Mouse (Mus musculus) left cerebral cortex, postnatal 25 days (tissue): ENCODE results near the gene Slc8a2. TPM values are rescaled to one million over a fixed set of nuclear protein-coding genes. Genes with fewer than 3 reads are reported as not detected.

Experiments used
- DNase-seq, 2 experiments: peaks; one replicate each; pipeline ENCODE4 v3.0.0; 2022; ENCODE audit warnings: low spot score in 2 of 2, mixed read lengths in 1 of 2
- intact Hi-C: fragments of 180-260 bp; cut with DNase I; formaldehyde crosslinking; loops from one replicate; pipeline ENCODE4 v1.15.1; 2025
- total RNA-seq, 2 experiments: library from RNA; stranded (reverse); gene quantifications; 2 replicates each; pipeline ENCODE4 v1.2.3; 2021

The Slc8a2 gene
- total RNA-seq, 2 experiments from 2014 or later: 263 to 264 TPM

DNA sequence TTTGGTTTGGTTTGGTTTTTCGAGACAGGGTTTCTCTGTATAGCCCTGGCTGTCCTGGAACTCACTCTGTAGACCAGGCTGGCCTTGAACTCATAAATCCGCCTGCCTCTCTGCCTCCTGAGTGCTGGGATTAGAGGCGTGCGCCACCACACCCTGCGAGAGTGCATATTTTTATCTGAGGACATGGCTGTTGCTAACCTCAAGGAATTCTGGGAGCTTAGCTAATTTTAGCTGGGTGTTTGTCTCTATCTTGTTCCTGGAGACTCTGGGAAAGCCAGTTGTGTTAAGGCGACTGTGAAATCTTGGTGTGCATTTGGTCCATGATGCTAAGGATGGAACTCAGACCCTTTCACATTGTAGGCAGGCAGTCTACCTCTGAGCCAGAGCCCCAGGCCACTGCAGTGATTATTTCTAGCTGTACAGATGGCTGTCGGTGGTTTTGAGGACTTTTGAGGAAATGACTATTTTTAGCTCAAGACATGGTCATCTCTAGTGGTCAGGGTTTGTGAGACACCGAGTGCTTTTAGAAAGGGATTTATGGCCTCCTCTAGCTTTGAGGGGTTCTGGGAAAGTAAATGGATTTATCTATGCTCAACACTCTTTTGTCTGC is 26.6 kb downstream of the Slc8a2 start:
- intact Hi-C loops: loop anchor here (5.0 to 10.0 kb wide), 2 partner anchors 99 to 171 kb away; no protein-coding TSS in a partner anchor

DNA sequence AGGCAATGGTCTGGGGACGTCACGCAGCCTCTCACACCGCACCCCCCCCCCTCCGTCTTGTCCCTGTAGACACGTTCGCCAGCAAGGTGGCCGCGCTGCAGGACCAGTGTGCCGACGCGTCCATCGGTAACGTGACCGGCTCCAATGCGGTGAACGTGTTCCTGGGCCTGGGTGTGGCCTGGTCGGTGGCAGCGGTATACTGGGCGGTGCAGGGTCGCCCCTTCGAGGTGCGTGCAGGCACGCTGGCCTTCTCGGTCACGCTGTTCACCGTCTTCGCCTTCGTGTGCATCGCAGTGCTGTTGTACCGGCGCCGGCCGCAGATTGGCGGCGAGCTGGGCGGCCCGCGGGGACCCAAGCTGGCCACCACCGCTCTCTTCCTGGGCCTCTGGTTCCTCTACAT is 29.1 kb downstream of the Slc8a2 start:
- no peak for DNase-seq
- intact Hi-C loops: loop anchor here (5.0 to 10.0 kb wide), 2 partner anchors 101 to 174 kb away; no protein-coding TSS in a partner anchor

More for the DNA sequence above, 26.6 kb downstream of the Slc8a2 start:
- DNase-seq: peak in 1 of 2 experiments; percentile 82

DNA sequence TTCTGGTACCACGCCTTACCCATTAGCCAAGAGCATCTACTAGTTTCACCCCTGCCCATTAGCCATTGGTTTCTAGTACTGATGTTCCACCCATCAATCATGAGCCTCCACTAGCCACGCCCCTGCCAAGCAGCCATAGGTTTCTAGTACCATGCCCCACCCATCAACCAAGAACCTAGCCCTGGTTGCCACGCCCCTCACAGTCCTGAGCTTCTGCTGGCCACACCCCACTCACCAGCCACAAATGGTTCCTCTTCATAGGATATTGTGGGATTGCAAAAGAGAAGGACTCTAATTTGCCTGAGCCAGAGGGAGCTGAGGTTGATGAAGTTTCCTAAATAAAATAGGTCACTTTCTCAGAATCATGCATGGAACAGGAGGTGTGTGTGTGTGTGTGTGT is 31.1 kb downstream of the Slc8a2 start:
- DNase-seq: peak in 1 of 2 experiments; percentile 74

DNA sequence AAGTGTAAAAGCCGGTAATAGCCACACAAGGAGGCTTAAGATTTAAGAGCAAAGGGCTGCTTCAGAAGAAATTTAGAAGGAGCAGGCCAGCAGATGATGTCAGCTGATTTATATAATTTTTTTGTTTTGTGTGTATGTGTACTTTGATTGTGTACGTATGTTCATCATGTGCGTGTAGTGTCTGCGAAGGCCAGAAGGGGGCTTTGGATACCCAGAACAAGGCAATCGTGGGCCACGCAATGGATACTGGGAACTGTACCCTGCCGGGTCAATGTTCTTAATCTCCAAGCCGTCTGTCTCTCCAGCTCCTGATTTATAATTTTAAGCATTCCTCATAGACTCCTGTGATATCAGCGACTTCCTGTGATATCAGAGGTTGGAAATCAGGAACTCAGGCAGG is 31.7 kb downstream of the Slc8a2 start:
- no peak for DNase-seq
- intact Hi-C loops: no loop called here

More for the DNA sequence above, 31.1 kb downstream of the Slc8a2 start:
- intact Hi-C loops: no loop called here

DNA sequence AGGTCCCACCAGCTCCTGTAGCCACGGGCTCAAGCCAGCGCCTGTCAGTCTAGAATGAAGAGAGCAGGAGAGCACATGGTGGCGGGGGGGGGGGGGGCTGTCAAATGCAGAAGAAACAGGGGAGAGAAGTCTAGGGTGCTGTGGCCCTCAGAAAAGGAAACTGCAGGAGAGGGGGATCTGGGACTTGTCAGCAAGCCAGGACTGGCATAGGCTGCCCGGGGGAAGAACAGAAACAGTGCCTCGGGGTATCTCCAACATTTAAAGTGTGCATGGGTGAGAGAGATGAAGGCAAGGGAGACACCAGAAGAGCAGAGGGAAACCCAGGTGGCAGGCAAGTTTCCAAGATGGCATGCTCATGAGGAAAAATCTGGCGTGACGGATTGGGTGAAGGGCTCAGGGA is 32.4 kb downstream of the Slc8a2 start:
- intact Hi-C loops: no loop called here
- DNase-seq: no peak

DNA sequence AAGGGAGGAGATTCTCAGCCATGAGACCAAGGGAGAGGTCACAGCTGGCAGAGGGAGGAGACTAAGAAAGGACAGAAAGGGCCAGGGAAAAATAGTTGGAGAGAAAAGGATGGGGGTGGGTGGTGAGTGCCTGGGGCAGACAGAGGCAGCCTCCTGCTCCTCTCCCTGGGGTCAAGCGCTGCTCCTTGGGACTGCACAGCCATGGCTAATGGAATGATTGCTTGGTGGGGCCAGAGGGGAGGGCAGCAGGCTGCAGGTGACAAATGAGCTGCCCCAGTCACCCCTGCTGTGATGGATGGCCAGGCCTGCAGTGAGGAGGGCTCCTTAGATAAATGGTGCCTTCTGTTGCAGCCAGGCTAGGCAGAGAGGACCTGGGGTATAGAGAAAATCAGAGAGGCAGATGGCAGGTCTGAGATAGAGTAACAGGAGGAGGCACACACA is 42.5 kb downstream of the Slc8a2 start:
- intact Hi-C loops: no loop called here
- DNase-seq: no peak

DNA sequence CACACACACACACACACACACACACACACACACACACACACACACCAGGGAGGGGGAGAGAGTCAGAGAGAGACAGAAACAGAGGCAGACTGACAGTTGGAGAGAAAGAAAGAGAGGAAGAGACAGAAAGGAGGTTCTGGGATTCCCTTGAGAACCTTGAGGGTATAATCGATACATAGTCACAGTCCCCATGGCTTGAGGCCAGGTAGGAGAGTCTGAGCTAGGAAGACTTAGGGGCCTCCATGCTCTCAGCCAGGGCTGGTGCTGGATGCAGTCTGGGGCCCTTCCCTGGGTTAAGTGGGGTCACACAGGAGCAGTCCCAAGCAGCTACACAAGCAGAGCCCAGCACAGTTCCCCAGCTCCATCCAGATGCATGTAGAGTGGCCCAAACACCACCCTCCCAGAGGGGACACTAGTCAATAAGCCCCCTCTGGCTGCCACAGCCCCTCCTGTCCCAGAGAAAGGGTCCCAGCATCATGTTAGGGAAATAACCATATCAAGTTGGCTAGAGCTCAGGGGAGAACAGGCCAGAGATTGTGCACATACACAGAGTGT is 43.0 kb downstream of the Slc8a2 start:
- intact Hi-C loops: no loop called here
- DNase-seq: no peak

DNA sequence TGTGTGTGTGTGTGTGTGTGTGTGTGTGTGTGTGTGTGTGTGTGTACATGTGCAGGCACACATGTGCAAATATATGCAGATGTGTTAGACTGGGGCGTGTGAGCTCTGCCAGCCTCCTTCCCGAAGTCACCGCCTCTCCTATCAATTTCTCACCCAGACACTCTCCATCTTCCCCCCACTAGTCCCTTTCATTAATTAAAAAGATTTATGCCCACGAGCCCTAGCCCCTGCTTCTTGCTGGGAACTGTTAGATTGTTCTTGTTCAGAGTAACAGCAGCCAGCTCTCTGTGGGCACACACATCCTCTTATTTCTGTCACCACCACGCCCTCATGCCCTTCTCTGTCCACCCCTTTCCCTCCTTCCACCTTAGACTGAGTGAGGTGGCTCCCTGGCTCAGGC is 43.5 kb downstream of the Slc8a2 start:
- DNase-seq: no peak
- intact Hi-C loops: no loop called here

DNA sequence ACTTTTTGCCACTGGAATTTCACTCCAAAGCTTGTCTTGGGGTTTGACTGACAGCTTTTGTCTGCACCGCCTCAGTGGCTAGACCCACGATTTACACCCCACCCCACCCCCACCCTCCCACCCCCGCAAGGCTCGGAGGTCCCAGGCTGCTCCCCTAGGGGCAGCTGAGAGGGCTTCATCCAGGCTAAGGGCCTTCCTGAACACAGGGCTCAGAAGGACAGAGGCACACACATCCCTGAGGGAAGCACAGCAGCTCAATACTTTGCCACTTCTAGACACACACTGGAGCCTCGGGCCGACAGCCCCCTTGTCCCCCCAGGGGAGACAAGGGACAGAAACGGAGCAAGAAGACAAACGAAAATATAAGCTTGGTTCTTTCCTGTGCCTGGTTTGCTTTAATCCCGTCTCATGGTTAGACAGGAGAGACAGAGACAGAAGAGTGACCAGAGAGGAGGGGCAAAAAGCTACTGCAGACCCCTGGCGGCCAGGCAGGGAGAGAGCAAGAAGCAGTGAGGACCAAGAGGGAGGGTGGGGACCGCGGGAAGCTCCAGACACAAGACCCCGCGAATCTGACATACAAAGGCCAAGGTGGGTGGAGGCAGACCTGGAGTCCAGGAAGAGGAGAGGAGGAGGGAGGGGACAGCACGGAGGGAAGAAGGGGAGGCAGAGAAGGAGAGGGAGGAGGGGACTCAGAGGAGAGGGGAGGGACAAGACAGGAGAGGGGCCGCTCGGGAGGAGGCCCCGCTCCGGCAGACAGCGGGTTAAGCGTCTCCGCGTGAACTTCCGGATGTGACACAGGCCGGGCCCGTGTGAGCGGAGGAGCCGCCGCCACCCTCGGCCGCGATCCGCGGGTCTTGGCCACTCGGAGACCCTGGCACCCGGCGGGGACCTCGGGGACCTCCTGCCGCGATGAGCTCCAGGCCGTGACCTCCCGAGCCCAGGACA is 45.2 kb downstream of the Slc8a2 start, which contains the start of gene Meis3:
Gene Meis3 (plus strand): TSS at position 494 of the 945 bp plus-strand sequence.
- intact Hi-C loops: no loop called here
- peak; percentile 63 to 71 for DNase-seq

DNA sequence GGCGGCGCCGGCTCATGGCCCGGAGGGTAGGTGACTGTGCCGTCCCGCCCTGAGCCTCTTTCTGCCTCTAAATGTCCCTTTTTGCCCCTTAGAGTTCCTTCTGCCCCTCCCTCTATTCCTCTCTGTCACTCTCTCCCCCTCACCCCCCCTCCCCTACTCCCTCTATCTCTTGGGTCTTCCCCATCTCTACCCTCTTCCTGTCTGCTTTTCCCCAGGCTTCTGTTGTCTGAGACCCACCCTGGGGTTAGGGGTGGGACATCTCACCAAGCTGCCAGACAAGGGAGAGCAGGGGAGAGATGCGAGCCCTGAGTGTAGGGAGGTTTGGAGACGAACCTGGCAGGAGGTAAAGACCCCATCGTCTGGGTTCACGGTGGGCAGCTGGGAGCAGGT is 45.9 kb downstream of the Slc8a2 start:
- intact Hi-C loops: no loop called here
- DNase-seq: no peak

DNA sequence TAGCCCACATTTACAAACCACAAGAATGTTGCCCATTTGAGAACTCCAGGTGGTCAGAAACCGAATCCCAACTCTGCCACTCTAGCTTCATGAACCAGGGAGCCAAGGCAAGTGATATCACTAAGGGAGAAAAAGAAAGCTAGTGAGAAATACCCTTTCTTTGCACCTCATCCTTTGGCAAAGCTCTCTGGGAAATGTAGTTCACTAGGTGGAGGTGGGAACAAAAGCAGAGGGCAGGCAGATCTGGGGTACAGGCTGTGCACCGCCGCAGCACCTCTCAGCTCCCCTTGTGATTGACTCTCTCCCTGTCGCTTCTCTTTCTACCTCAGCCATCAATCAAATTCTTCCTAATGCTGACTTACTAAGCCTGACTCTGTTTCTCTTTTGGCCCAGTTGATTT is 48.5 kb downstream of the Slc8a2 start:
- intact Hi-C loops: no loop called here

DNA sequence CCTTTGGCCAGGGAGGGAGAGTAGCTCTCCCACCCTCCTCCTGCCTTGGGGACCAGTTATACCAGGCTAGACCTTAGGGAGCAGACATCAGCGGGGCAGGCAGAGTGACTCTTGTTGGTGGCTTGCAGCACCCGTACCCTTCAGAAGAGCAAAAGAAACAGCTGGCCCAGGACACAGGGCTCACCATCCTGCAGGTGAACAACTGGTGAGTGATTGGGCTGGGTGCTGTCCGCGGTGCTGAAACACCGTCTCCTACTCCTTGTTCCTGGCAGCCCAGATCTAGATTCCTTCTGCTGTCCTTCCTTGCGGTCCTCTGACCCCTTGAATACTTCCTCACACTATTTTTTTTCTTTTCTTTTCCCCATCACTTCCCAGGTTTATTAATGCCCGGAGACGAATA is 54.0 kb downstream of the Slc8a2 start:
- intact Hi-C loops: no loop called here
- no peak for DNase-seq

More for the DNA sequence above, 48.5 kb downstream of the Slc8a2 start:
- DNase-seq: no peak

DNA sequence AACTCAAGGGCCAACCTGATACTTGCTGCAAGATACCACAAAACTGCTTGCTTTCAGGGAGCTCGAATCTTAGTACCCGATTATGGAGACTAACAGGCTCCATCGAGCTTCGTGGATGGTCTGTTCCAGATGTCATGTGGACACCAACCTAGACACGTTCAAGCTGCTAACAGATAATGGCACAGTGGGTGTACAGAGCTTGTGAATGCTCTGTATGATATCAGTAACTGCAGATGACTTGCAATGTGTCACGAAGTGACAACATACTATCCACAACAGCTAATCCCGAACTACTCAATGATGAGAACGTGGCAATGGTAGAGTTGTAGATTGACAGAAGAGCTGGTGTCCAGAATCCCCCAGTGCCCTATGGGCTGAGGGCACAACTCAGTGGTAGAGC is 57.9 kb downstream of the Slc8a2 start:
- DNase-seq: no peak
- intact Hi-C loops: no loop called here

DNA sequence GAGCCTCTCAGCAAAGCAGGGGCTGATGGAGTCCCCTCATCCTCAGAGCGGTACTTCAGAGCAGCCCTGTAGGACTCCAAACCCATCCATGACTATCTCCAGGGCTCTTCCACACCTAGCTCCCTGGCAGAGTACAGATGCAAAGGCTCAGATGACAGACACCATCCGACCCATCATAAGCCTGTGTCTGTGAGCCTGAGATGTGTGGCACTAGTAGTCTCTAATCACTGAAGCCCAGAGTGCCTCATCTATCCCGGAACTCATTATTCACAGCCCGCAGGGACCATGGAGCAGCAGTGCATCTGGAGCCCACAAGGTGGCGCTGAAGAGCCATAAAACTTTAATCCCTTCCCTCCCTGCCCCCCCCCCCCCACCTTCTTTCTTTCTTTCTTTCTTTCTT is 62.7 kb downstream of the Slc8a2 start:
- DNase-seq: peak; percentile 75 to 82
- intact Hi-C loops: loop anchor here (1.0 to 10.0 kb wide), 2 partner anchors 70 to 152 kb away; no protein-coding TSS in a partner anchor

DNA sequence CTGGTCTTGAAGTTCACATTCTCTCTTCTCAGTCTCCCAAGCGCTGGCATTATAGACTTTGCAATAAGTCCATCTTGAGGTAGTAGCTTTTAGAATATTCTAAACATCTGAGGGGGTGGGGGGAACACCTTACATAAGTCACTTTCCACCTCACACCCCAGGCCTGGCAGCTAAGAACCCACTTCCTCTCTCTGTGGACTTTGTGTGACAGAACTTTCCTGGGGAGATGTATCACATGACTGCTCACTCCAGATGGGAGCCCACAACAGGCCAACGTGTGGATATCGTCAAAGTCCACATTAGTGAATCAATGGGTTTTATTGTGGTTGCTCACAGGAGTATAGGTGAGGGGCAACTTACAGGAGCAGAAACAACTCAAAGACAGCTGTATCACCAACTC is 64.1 kb downstream of the Slc8a2 start:
- intact Hi-C loops: loop anchor here (10.0 kb wide), 1 partner anchor 151 kb away; no protein-coding TSS in a partner anchor
- DNase-seq: no peak

DNA sequence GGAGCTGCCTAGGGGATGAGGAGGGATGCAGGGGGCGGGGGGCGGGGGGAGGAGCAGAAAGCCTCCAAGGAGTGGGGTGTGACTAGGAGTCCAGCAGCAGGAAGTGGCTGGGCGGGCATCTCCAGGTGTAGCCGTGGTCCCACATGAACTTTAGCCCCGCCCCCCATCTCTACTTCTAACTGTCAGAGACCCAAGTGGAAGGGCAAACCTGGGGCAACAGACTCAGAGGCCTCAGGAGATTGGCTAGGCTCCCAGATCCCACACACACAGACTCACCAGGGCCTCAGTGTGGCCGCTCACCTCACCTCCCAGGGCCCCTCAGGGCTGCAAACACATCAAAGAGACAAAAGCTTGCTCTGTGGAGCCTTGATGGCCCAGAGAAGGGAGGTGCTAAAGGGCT is 67.0 kb downstream of the Slc8a2 start:
- intact Hi-C loops: loop anchor here (10.0 kb wide), 1 partner anchor 148 kb away; no protein-coding TSS in a partner anchor
- no peak for DNase-seq

DNA sequence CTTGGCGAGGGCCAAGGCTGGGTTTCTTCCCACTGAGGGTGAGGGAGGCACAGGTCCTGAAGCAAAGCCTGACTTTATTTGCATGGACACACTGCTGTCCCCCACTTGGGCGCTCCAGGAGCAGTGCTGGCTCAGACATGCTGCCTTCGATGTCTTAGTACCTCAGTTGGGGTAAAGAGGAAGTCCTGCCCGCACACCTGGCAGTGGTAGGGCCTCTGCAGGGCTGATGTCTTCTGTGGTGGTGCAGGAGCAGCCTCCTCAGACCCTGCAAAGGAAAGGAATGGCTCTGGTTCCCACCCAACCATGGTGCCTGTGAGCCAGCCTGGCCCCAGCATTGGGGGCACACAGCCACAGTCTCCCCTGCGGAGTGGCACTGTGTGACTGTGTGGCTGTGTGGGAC is 67.5 kb downstream of the Slc8a2 start:
- intact Hi-C loops: loop anchor here (10.0 kb wide), 1 partner anchor 148 kb away; no protein-coding TSS in a partner anchor
- no peak for DNase-seq

DNA sequence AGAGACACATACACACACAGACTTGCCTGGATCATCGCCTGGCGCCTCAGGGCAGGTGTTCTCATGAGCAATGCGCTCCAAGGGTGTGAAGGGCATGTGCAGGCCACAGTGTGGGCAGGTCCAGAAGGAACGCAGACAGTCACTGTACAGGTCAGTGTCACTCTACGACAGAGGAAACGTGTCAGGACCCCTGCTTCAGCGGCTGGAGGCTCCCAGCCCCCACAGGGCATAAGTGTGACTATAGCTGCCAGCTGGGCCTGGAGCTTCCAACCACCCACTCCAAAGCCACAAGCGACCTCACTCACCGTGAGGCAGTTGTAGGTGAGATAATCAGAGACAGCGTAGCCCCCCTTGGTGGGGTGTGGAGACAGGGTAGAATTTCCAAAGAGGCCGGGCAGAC is 68.9 kb downstream of the Slc8a2 start:
- no peak for DNase-seq
- intact Hi-C loops: loop anchor here (10.0 kb wide), 1 partner anchor 146 kb away; no protein-coding TSS in a partner anchor

DNA sequence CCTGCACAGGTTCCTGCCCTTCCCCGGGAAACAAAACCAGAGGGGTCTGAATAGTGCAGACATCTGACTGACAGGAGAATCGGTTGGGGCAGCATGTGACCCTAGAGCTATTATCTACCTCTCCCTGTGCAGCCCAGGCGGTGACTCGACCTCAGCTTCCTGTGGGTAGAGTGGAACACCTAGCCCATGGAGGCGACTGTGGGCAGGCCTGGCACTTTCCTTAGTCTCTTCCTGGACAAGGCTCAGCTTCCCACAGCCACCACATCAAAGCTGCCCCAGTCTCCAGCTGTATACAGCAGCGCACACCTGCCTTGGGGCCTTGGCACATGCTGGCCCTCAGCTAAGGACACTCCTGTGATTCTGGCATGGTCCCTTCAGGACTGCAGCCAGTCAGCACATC is 71.5 kb downstream of the Slc8a2 start:
- intact Hi-C loops: no loop called here
- DNase-seq: no peak
